Mouse (Mus musculus) heart, adult 2 months (tissue): ENCODE data around the gene Gfap.

ENCODE experiments used
- CTCF ChIP-seq: fragments of 200-600 bp; IDR thresholded peaks from 2 replicates; pipeline ENCODE4 v1.8.1; 2022; ENCODE audit warnings: antibody characterized with exemption, mild to moderate bottlenecking, moderate library complexity
- EP300 ChIP-seq: fragments of 200-500 bp; IDR thresholded peaks from 2 replicates; pipeline ENCODE4 v1.6.1; 2011; ENCODE audit warnings: low read depth, low read length, control low read depth; ENCODE audit not compliant: insufficient read depth
- POLR2A ChIP-seq: fragments of 200-500 bp; IDR thresholded peaks from 2 replicates; pipeline ENCODE4 v1.6.1; 2011; ENCODE audit warnings: mild to moderate bottlenecking, low read depth, low read length, control low read depth; ENCODE audit not compliant: insufficient read depth

DNA sequence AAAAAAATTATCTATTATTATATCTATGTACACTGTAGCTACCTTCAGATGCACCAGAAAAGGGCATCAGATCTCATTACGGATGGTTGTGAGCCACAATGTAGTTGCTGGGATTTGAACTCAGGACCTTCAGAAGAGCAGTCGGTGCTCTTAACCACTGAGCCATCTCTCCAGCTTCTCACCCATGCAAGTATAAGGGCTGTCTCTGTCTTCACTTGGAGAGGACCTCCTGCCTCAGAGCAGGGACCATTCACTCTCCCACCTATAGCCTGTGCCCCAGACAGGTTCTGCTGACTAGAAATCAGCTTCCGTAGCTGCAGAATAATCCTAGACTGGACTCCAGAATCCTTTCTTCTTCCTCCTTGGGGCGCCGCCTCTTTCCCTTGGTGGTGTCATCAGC lies 1.4 kb upstream of the Gfap start:
- TF ChIP-seq CTCF (no peak), EP300 (no peak), POLR2A (no peak)
